Mouse (Mus musculus) heart, postnatal 4 days (tissue): ENCODE measurements around the gene Leng1. TPM values are rescaled to one million over a fixed set of nuclear protein-coding genes. Genes with fewer than 3 reads are reported as not detected.
"Not testable (repeated sequence)": the region's sequence is repeated elsewhere in the genome, so short reads cannot be mapped to it uniquely, and the experiment has no call there.

Experiments used
- DNase-seq: peaks from one replicate; pipeline ENCODE4 v3.0.0; 2021
- total RNA-seq, 2 experiments: library from RNA; stranded (reverse); gene quantifications; 2 replicates each; pipeline ENCODE4 v1.2.3; 2021

Leng1 gene
- total RNA-seq = 10 to 100 TPM in 1 of 2 experiments, 1 to 10 TPM in 1; 8.5 to 10.2 TPM

DNA sequence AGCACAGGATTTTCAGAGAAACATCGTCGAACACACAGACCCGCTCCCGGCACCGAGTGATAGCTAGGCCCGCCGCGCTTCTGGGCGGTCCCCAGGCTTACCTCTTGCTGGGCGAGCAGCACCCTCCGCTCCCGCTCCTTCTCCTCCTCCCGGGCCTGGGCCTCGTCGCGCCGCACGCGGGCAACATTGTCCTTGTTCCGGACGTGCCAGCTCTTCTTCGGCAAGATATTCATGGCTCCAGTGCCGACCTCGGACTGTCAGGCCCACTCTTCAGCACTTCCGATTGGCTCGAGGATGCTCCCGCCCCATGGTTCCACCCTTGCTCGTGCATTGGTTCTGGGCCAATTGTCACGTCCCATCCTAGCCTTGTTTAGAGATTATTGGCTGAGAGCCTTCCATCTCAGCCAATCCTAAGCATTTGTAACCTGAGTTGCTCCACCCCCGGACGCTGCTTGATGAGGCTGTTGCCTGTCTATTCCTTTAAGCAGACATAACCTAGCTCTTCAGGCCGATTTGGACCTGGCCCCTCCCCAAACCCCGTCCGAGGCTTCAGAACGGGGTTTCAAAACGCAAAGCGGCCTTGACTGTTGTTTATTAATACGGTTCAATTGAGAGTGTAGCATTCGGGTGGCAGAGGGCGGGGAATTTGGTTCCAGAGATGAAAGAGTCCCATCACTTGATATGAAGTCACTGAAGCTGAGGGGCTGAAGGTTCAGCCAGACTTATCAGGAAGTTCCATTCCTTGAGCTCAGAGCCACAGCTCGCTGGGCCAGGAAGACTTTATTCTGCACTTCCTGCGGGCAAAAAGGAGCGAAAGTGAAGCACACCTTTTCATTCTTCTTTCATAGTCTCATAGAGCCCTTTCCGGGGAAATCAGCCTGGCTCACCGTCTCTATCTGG, at the start of gene Leng1:
Gene Leng1 (minus strand): TSS at position 626 of the 900 bp plus-strand sequence.
- peak; percentile 97 for DNase-seq

DNA sequence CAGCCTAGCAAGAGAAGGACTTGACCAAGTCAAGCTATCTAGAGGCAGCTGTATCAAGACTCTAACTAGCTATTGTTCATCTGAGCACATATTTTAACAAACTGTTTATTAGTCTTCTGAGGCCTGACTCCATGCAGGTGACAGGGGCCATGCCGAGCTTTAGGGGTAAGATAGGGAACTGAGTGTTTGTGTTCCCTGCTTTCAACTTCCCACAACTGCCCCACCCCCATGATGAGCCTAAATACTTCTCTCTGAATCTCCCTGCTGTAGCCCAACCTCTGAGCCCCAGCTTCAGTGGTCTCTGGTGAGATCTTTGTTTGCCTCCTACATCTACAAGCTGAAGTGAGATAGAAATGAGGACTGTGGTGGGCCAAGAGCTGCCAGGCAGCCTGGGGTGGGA, 49.6 kb upstream of the Leng1 start:
- no peak for DNase-seq

DNA sequence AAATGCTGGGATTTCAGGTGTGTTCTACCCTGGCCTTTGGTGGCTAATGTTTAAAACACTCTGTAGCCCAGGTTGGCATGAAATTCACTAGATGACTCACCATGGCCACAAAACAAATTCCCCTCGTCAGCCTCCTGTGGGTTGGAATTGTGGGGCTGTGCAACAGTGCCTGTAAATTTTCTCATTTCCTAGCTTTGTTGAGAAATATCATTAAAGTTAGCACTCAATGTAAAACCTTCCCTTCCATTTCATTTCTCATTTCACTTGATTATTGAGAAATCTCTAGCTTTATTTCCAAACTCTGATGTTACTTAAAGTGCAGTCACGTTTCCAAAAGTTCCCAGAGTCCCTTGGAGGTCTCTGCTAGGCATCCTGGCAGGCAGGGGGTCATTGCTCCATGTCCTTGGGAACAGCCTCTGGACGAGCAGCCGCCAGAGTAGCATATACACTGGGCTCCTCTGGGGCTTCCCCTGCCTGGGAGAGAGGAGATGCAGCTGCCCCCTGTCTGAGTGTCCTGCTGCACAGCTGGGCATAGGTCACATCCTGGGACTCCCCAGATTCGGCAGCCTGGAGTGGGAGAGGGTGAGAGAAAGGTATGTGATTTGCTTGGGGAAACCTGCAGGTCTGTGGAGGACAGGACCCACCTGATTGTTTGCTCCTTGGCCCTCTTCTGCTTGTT, 46.8 kb upstream of the Leng1 start:
- DNase-seq = no peak

DNA sequence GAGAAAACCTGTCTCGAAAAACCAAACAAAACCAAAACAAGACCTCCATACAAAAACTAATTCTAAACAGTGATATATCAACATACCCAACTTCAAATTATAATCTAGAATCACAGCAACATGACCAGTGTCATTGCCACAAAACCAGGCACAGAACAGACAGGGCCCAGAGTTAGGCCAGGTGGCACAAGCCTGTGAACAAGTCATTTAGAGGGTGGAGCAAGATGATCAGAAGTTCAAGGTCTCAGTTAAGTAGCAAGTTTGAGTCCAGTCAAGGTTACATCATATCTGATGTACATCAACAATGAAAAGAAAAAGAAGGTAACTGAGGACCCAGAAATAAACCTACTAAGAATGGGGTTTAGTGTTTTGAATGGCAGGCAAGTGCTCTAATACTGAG, 43.4 kb upstream of the Leng1 start:
- no peak for DNase-seq

DNA sequence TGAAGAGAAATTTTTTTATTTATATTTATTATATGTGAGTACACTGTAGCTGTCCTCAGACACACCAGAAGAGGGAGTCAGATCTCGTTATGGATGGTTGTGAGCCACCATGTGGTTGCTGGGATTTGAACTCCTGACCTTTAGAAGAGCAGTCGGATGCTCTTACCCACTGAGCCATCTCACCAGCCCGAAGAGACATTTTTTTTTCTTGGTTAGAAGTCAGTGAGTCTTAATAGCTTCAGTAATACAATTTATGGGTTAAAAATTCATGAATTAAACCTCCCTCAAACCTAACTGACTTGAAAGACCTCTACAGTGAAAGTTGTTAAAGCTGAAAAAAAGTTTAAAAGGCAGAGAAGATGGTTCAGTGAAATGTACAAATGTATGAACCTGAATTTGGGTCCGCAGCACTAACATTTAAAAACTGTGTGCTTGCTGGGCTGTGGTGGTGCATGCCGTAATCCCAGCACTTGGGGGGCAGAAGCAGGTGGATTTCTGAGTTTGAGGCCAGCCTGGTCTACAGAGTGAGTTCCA, 42.9 kb upstream of the Leng1 start:
- not testable (repeated sequence) for DNase-seq

DNA sequence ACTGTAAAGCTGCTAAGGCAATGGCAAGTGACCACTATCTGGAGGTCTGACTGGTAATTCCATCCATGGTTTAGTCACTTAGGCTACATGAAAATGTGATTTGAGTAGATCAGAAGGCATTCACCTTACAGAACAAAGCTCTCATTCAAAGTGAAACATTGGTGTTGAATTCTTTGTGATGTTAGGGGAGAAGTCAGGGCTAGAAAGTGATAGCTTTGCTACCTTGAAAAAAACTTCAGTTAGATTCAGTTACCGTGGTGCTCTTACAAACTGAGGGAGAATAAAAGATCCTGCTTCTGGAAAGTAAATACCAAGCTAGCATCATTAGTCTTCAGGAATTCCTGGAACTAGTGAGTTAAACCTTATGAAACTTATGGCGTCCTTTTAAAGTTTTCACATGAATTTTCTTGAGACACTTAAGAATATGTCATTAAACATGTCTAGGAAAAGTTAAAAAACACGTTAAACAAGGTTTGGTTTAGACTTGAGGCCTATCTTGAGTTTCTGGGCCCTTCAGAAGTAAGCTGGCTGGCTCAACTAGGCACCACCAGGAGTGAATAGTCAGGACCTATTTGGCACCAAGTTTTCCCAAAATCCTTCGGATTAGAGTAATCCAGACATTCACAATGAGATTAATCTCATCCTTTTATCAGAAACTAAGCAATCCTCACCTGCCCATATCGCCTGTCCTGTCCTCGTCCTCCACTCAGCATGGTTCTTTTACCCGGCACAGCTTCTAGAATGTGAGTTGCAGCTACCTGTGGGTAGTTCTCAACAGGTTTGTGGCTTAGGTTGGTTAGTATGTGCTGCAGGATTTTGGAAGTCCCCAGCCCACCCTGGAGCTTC, 42.2 kb upstream of the Leng1 start:
- no peak for DNase-seq

DNA sequence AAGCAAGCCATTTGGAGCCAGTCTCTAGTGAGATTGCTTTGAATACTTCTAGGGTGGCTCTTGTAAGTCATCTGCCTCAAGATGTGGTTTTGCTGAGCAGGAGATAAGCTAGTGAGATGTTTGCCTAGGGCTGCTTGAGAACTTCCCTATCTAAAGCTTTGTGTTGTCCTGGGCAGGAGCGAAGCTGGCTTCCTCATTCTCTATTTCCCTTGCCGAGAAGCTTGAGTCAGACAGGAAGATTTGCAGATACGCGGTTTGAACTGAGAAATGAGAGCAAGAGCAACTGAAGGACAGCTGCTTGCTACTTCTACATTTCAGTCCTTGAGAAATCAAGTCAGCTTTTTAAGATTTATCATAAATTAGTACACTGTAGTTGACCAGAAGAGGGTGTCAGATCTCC, 41.4 kb upstream of the Leng1 start:
- DNase-seq = no peak

DNA sequence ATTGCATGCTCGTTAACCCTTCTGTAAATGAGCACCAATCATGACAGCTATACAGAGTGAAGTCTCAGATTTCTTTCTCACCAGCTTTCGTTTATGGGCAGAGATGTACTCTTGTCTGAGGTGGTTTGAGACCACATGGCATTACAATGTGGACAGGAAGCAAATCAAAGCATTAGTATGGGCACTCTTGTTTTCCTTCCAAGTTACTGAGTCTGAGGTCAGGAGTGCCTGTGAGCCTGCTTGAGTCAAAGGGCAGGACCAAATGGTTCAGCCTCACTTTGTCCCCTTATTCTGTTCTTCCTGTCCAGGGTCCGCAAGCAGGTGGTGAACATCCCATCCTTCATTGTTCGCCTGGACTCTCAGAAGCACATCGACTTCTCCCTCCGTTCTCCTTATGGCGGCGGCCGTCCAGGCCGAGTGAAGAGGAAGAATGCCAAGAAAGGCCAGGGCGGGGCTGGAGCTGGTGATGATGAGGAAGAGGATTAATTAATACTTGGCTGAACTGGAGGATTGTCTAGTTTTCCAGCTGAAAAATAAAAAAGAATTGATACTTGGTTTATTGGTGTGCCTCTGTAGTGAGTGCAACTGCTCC, 40.8 kb upstream of the Leng1 start:
- no peak for DNase-seq

DNA sequence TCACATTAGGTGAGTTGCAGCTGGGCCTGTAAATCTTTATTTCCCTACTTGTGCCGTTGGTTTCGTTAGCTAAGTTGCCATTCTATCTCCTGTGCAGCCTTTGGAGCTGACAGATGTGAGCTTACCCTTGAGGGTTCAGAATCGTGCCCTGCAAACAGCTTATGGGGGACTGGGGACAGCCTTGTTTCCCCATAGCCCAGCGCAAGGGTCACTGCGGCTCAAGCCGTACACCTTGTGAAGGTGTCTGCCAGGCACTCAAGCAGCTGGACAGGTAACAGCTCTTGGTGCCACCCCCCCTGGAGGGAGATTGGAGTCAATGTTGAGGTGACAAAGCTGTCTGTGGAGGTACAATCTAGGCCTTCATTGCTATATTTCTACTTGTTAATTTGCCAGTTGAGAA, 40.3 kb upstream of the Leng1 start:
- DNase-seq = no peak

DNA sequence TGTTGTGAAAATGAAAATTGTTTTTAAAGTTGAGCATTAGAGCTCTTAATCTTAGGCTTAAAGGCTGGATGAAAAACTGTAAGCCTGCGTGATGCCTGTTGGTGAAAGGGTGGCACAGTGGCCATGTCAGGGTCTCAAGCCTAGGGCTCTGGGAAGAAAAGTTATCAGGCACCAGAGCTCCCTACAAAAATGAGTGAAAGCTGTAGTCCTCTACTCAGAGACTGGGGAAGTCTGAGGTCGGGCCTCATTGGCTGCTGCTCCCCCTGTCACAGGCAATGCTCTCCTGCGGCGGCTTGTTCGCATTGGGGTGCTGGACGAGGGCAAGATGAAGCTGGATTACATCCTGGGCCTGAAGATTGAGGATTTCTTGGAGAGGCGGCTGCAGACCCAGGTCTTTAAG, 39.8 kb upstream of the Leng1 start:
- peak; percentile 12 for DNase-seq

DNA sequence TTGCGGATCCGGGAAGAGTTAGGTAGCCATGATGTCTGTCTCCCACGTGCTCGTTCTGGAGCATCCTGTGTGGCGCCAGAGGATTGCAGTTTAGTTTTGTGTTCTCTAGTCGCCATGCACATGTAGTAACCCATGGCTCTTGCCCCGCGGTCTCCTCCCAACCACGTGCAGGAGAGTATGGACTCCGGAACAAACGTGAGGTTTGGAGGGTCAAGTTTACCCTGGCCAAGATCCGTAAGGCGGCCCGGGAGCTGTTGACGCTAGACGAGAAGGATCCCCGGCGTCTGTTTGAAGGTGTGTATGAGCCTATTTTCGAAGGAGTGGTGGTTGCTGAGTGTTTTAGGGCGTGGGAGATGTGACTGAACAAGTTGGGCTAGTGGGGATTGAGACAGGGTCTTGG, 38.8 kb upstream of the Leng1 start:
- DNase-seq = no peak

DNA sequence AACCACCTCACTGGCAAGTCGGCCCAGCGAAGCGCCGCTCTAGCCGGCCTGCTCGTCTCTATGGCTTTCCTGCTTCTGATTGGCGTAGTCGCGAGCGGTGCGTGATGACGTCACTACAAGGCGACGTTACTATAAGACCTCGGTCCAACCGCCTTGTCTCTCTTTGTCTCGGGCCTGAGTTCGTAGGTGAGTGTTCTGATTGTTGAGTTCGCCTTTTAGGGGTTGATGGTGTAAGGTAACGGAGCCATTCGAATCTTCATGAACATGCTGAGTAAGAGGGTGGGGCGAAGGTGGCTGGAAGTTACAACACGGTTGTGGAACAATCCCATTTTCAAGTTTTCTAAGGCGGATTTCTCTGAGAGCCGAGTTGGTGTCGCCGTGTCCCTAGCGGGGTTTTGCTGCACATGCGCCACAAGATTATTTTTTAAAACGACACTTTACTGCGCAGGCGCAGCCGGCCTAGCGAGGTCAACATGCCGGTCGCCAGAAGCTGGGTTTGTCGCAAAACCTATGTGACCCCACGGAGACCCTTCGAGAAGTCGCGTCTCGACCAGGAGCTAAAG, 38.3 kb upstream of the Leng1 start, which contains the start of gene Rps9:
Gene Rps9 (plus strand): TSS at position 115 of the 563 bp plus-strand sequence.
- DNase-seq = peak; percentile 97

DNA sequence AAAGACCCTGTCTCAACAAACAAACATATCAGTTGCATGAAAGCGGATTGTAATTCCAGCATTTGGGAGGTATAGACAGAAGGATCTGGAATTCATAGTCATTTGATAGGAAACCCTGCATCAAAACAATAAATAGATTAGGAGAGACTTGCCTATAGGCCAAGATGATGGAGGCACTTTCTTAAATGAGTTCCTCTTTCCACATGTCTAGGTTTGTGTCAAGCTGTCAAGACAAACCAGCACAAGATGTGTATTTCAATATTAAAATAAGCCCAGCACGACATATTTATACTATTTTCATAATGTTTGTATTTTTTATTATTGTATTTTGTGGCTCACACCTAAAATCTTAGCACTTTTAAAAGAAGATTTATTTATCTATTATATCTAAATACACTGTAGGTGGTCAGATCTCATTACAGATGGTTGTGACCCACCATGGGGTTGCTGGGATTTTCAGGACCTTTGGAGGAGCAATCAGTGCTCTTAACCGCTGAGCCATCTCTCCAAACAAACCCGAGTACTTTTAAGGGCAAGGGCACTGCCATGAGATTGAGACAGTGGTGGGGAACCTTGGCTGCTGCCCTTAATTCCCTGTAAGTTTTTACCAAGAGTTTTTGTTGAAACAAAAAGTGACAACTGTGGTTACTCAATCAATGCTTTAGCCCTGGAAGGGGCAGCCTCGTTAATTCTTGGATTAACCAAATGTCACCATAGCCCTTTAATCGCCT, 37.7 kb upstream of the Leng1 start:
- no peak for DNase-seq

DNA sequence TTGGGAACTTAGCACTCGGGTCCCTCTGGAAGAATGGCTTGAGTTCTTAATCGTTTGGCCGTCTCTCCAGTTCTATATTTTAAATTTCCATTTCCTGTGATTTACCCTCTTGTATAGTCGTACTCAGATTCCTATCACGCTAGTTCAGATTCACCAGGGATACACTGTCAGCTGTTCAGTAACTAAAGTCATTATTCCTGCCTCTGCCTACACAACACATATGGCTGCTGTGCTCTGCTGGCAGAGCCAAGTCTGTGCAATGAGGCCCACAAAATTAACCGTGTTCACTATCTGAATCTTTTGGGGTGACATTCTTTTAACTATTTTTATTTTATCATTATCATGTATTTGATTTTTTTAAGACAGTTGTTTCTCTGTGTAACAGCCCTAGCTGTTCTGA, 32.8 kb upstream of the Leng1 start:
- DNase-seq = no peak

DNA sequence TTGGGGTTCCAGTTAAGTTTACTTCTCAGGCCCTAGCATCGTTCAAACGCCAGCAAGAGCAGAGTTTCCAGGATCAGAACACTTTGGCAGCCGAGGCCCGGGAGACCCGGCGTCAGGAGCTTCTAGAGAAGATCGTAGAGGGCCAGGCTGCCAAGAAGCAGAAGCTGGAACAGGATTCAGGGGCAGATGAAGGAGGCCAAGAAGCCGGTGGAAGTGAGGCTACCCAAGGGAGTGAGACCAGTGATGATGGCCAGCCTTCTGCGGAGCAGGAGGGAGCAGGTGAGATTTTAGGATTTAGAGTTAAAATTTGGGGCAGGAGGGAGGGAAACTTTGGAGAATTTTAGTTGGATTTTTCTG, 29.3 kb upstream of the Leng1 start:
- DNase-seq = peak; percentile 24

DNA sequence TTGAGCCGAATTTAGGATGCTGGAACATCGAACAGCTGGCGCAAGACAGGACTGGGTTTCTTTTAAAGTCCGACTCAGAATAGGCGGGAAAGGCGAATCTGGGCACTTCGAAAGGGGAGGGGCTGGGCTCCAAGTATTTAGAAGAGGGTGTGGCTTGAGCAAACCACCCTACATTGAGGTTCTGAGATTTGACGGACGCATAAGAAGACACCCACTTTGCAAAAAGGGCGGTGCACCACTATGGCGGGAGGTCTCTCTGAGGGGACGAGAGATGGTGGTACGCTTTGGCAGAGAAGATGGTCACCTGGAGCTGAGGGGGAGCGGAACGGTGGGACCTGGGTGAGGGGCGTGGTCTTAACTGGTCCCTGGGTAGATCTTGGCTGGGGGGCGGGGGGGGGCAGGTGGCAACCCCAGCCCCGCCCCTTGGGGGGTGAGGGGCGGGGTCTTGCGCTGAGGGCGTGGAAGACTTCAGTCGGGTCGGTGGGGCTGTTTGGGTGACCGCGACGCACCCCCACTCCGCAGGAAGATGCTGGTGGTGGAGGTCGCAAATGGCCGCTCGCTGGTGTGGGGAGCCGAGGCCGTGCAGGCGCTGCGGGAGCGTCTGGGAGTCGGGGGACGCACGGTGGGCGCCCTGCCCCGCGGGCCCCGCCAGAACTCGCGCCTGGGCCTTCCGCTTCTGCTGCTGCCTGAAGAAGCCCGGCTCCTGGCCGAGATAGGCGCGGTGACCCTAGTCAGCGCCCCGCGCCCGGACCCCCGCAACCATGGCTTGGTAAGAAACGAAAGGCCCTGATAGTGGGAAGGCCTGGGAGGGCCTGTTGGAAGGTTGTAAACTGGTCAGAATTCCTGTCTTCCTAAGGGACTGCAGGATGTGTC, 28.7 kb upstream of the Leng1 start:
- DNase-seq = peak; percentile 77

DNA sequence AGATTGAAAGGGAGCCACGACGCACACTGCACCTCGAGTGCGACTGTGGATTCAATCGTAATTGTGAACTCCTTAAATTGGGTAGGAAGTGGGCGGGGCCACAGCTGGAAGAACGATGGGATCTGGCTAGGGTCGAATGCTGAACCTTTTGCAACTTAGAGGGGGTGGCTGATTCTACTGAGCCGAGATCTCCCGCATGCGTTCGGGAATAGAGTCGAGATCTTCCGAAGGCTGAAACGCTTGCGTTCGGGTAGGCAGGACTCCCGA, 28.1 kb upstream of the Leng1 start:
- DNase-seq = no peak

DNA sequence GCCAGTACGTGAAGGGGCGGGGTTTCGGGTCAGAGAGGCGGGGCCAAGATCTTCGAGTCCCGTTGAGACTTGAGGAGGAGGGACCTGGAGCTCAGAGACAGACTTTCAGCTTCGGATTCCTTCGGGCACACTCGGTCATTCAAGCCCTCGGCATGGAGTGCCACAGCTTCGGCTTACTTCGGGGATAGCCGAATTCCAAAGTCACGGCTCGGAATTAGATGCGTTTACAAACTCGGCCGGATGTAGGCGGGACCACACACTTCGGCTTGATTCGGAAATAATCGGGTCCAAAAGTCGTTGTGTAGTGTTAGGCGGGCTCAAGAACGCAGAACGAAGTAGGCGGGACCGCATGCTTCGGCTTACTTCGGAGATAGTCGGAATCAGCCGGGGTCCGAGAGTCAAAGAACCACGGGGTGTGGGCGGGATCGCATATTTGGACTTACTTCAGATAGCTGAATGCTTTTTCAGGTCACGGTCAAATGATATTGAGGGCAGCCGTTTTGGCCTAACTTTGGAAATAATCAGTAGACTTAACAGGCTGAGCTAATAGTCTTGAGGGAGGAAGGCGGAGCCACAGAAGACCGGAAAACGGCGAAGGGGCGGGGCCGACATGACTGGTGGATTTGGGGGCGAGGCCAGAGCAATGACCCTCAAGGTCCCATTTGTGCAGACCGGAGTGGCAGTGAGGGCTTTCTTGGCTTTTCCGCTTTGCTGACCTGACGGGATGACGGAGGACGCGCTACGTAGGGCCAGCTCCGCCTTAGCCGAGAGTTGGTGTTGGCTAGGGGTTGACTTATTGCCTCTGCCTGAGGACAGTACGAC, 27.6 kb upstream of the Leng1 start, which contains the start of gene Mboat7:
Gene Mboat7 (minus strand): TSS at position 537 of the 822 bp plus-strand sequence.
- peak; percentile 96 for DNase-seq

DNA sequence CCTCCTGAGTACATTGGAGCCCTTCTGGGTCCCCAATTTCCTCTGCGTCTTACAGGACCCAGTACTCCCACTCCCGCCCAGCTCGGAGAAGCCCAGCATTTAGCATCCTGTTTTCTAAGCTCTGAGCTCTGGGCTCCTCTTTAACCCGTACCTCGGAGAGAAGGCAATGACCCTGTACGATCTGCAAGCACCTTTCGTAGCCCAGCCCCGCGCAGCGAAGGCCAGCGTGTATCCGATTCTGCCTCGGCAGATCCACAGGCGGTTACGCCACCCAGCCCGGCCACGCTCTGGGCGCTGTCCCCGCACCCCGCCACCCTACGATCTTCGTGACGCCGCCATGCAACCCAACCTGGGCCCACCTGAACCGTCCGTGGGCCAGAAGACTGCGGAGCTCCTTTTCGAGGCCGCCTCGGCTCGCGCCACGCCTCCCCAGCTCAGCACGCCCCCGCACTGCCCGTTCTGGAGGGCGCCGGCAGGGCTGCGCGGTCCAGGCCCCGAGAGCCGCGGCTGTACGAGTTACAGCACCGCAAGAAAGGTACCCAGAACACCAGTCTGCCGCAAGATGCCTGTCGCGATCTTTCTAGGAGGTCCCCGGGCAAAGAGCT, 26.8 kb upstream of the Leng1 start, which contains the start of gene Tsen34:
Gene Tsen34 (plus strand): TSS at position 482 of the 605 bp plus-strand sequence.
- DNase-seq = no peak
